Mouse (Mus musculus) E14TG2a.4 (cell line): ENCODE results near the gene Iqgap1.

ENCODE experiments used
- H3K27me3 ChIP-seq: 2 replicates; pipeline ENCODE4 v1.6.1; 2014; ENCODE audit warnings: low read length, control low read depth; ENCODE audit not compliant: insufficient read depth
- H3K36me3 ChIP-seq: 2 replicates; pipeline ENCODE4 v1.6.1; 2014; ENCODE audit warnings: low read length, control low read depth; ENCODE audit not compliant: insufficient read depth
- H3K4me1 ChIP-seq: replicated peaks from 2 replicates; pipeline ENCODE4 v1.6.1; 2014; ENCODE audit warnings: low read depth, low read length, control low read depth
- H3K4me3 ChIP-seq: replicated peaks from 2 replicates; pipeline ENCODE4 v1.5.1; 2014; ENCODE audit warnings: mild to moderate bottlenecking, low read length
- H3K9me3 ChIP-seq: 2 replicates; pipeline ENCODE4 v1.6.1; 2014; ENCODE audit warnings: low read length, control low read depth
- CTCF ChIP-seq: conservative IDR thresholded peaks from 2 replicates; pipeline ENCODE4 v1.5.1; 2014; ENCODE audit warnings: low read length
- NANOG ChIP-seq: IDR thresholded peaks from 2 replicates; pipeline ENCODE4 v1.6.1; 2014; ENCODE audit warnings: borderline replicate concordance, low read length, mixed read lengths
- POU5F1 ChIP-seq: IDR thresholded peaks from 2 replicates; pipeline ENCODE4 v1.6.1; 2014; ENCODE audit warnings: low read length, borderline replicate concordance

Gene Iqgap1

DNA sequence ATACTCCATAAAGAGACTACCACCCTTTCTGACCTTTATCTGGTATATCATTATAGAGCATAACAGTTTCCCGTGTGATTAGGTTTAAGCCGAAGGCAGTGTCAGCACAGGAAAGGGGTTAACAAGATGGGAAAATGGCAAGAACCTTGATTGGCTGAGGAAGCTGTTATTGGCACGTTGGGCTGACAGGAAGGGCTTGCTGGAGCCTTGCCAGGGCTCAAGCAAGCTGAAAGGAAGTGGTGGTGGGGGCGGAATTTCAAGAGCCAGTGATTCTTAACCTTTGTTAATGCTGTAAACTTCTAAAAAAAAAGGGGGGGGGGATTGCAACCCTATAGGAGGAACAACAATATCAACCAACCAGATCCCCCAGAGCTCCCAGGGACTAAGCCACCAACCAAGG is 6.4 kb upstream of the Iqgap1 start:
- TF ChIP-seq CTCF: no peak
- TF ChIP-seq POU5F1: no peak
- no peak for TF ChIP-seq NANOG
- Histone ChIP-seq H3K4me1 (peaks cover 48% of the 10 kb centered on the region), H3K9me3 (no peaks in the 10 kb centered on the region), H3K36me3 (no peaks in the 10 kb centered on the region), H3K27me3 (no peaks in the 10 kb centered on the region), H3K4me3 (no peak overlapping the region)

DNA sequence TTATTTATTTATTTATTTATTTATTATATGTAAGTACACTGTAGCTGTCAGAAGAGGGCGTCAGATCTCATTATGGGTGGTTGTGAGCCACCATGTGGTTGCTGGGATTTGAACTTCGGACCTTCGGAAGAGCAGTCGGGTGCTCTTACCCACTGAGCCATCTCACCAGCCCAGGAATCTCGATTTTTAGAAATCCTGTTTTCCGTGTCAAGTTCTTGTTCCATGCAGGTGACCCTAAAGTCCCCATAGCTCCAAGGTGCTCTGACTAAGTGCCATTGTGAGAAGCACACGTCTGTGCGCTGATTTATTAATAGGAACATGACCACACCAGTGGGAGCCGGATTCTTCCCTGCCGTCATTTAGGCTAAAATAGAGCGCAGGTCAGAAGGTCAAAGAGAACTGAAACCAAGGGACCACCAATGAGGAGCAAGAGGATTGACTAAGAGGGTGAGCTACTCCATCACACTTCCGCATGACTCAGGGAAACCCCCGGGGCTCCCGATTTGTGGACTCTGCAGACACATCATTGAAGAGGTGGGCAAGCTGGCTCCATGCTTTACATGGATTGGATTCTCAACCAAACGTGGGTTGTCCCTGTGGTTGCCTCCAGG is 4.5 kb upstream of the Iqgap1 start:
- no peak for TF ChIP-seq NANOG
- TF ChIP-seq POU5F1: no peak
- TF ChIP-seq CTCF: no peak
- no peaks in the 10 kb centered on the region for H3K36me3 ChIP-seq
- no peaks in the 10 kb centered on the region for H3K27me3 ChIP-seq
- H3K4me3 ChIP-seq: no peak overlapping the region
- no peaks in the 10 kb centered on the region for H3K9me3 ChIP-seq
- H3K4me1 ChIP-seq: peaks cover 45% of the 10 kb centered on the region

DNA sequence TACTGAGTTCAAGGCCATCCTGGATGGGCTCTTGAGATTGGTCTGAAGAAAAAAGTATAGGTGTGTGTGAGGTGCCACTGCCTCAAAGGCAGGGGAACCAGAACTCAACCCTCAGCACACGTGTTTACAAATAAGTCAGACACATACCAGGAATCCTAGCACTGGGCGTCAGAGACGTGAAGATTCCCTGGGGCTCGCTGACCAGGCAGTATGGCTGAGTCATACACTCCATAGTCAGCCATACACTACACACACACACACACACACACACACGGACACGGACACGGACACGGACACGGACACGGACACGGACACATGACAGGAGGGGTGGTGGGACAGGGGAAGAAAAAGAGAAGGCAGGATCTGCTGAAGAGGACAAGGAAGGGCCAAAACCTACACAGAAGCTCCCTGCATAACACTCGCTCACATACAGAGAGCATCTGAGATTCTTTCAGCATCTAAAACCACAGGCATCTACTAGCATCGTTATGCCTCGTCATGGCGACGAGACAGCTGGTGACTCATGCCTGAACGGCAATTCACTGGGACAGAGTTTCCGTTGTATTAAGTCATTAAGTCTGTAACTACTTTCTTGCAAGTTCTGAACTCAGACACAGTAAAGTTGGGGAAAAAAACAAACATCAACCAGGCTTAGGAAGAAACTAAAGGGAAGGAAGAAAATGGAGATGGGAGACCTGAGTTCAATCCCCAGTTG is 2.5 kb upstream of the Iqgap1 start:
- TF ChIP-seq POU5F1 (no peak), CTCF (no peak), NANOG (no peak)
- H3K9me3 ChIP-seq: no peaks in the 10 kb centered on the region
- H3K27me3 ChIP-seq: no peaks in the 10 kb centered on the region
- peaks cover 56% of the 10 kb centered on the region for H3K4me1 ChIP-seq
- no peaks in the 10 kb centered on the region for H3K36me3 ChIP-seq
- no peak overlapping the region for H3K4me3 ChIP-seq

DNA sequence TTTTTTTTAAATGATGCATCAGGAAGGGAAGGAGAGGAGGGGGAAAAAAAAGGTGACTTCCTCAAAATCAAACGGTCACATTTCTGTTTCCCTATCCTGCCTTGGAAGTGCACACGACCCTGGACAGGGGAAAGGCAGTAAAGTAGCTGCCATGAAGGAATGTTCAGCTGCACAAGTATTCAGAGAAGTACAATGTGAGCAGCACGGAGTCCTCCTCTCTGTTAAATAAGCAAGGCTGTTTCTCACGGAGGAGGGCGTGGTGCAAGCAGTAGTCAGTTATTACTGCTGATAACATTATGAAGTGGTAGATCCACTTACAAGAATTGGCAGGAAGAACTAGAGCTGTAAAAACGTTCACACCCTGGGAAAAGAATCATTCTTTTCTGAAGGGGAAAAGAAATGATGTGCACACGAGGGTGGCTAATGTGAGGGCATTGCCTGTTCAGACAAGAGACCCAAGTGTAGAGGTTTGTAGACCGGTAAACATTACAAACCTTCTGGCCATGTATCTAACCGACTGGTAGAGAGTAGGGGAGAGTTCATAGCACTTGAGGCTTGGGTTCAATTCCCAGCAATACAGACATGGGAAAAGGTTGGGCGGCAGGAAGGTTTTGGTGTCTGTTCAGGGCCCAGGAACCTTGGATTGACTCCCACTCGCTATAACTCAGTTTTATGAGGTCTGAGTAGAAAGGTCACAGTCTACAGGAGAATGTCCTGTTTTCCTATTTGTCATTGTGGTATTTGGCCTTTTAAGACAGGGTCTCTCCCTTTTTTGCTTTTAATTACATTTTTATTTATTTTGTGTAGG is 1.7 kb downstream of the Iqgap1 start:
- peaks cover 74% of the 10 kb centered on the region for H3K4me1 ChIP-seq
- H3K4me3 ChIP-seq: no peak overlapping the region
- no peaks in the 10 kb centered on the region for H3K36me3 ChIP-seq
- TF ChIP-seq NANOG (no peak), POU5F1 (no peak), CTCF (no peak)
- no peaks in the 10 kb centered on the region for H3K27me3 ChIP-seq
- no peaks in the 10 kb centered on the region for H3K9me3 ChIP-seq

- H3K9me3 ChIP-seq: no peaks in the 10 kb centered on the region
- 0 out of 2 replicates have a peak overlapping the region, but pooled peaks have one; percentile 3 for H3K4me3 ChIP-seq
- H3K4me1 ChIP-seq: peaks cover 76% of the 10 kb centered on the region
Observed at GRCm38 (mm10) chr7:80823267-80823666, 2.5 kb downstream of the Iqgap1 start.

DNA sequence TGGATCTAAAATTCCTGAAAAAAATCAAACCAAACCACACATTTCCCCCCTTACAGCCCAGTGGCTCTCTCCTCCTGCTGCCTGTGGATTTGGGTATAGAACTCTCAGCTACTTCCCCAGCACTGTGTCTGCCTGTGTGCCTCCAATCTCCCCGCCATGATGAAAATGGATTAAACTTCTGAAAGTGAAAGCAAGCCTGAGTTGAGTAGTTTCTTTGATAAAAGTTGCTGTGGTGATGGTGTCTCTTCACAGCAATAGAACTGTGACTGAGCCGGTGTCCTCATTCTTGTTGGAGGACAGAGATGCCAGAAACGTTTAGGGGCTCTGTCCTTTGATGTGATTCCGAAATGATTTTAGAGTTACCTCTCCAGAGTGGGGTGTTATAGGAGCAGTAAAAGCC is 4.9 kb downstream of the Iqgap1 start:
- no peak for TF ChIP-seq POU5F1
- TF ChIP-seq CTCF: no peak
- TF ChIP-seq NANOG: no peak
- H3K9me3 ChIP-seq: no peaks in the 10 kb centered on the region
- H3K27me3 ChIP-seq: no peaks in the 10 kb centered on the region
- no peaks in the 10 kb centered on the region for H3K36me3 ChIP-seq
- peaks cover 78% of the 10 kb centered on the region for H3K4me1 ChIP-seq
- H3K4me3 ChIP-seq: no peak overlapping the region

More at GRCm38 (mm10) chr7:80823267-80823666, 2.5 kb downstream of the Iqgap1 start:
- Histone ChIP-seq H3K27me3 (no peaks in the 10 kb centered on the region), H3K36me3 (no peaks in the 10 kb centered on the region)
- TF ChIP-seq NANOG: no peak
- no peak for TF ChIP-seq CTCF
- TF ChIP-seq POU5F1: no peak

GRCm38 (mm10) chr7:80816641-80817040 is 9.1 kb downstream of the Iqgap1 start:
- Histone ChIP-seq H3K9me3 (no peaks in the 10 kb centered on the region), H3K4me1 (peaks cover 46% of the 10 kb centered on the region), H3K27me3 (no peaks in the 10 kb centered on the region), H3K36me3 (no peaks in the 10 kb centered on the region), H3K4me3 (no peak overlapping the region)
- TF ChIP-seq CTCF (no peak), NANOG (no peak), POU5F1 (no peak)

- H3K27me3 ChIP-seq: peaks cover 2% of the 10 kb centered on the region; the same call in 1 of the 2 replicates
- H3K9me3 ChIP-seq: no peaks in the 10 kb centered on the region
- H3K4me3 ChIP-seq: no peak overlapping the region
- H3K36me3 ChIP-seq: no peaks in the 10 kb centered on the region
- TF ChIP-seq NANOG (no peak), CTCF (no peak), POU5F1 (no peak)
- peaks cover 29% of the 10 kb centered on the region for H3K4me1 ChIP-seq
Observed at GRCm38 (mm10) chr7:80813397-80813796, 12.4 kb downstream of the Iqgap1 start.
